Mouse (Mus musculus): Measurements from ENCODE around the gene Btn2a2. TPM values are rescaled to one million over a fixed set of nuclear protein-coding genes. Genes with fewer than 3 reads are reported as not detected.

The Btn2a2 gene
- total and polyA plus RNA-seq, 3 experiments: 0.22 TPM; not detected in 2

DNA sequence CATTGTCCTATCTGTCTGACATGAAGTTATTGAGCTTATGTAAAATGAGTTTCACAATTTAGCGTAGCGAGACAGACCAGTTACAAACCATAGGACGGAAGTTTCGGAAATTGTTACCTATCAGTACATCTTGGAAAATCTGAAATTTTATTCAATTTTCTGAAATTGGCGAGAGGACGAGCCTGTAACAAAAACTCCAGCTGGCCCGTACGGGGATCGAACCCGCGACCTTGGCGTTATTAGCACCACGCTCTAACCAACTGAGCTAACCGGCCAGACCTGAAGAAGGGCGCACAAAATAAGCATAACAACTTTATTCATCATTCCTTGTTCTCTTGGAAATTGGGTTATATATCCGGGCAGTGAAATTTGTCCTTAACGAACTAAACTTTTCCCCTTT, 50.7 kb downstream of the Btn2a2 start:
- TF ChIP-seq POLR2AphosphoS5 (IDR thresholded peaks at IDR 0.05; ENCODE audit: insufficient replicate concordance, low read depth, low read length) (no peak), GATA2 (IDR thresholded peaks at IDR 0.05; ENCODE audit: borderline replicate concordance, low read depth, low read length) (no peak), TAL1 (conservative IDR thresholded peaks at IDR 0.05; ENCODE audit: low read depth, low read length) (no peak), GATA1 (IDR thresholded peaks at IDR 0.05; ENCODE audit: borderline replicate concordance, low read length) (no peak), CTCF (IDR thresholded peaks at IDR 0.05; ENCODE audit: low read depth, low read length) (no peak)
- H3K4me3 ChIP-seq (ENCODE audit: low read depth, low read length): peak overlapping the region; percentile 67
- H3K36me3 ChIP-seq (replicated peaks): no peaks in the 10 kb centered on the region
- no peaks in the 10 kb centered on the region for H3K27me3 ChIP-seq (ENCODE audit: insufficient read depth, low read length)
- DNase-seq (ENCODE audit: low spot score): no peak
- H3K4me1 ChIP-seq (ENCODE audit: insufficient read depth, low read depth, low read length): peaks cover 43% of the 10 kb centered on the region
- H3K9me3 ChIP-seq (replicated peaks): no peaks in the 10 kb centered on the region
- ATAC-seq (ENCODE audit: extremely low read depth, insufficient number of reproducible peaks, low FRiP score, poor library complexity, severe bottlenecking): peak; percentile 31; the same call in 1 of the 2 replicates

DNA sequence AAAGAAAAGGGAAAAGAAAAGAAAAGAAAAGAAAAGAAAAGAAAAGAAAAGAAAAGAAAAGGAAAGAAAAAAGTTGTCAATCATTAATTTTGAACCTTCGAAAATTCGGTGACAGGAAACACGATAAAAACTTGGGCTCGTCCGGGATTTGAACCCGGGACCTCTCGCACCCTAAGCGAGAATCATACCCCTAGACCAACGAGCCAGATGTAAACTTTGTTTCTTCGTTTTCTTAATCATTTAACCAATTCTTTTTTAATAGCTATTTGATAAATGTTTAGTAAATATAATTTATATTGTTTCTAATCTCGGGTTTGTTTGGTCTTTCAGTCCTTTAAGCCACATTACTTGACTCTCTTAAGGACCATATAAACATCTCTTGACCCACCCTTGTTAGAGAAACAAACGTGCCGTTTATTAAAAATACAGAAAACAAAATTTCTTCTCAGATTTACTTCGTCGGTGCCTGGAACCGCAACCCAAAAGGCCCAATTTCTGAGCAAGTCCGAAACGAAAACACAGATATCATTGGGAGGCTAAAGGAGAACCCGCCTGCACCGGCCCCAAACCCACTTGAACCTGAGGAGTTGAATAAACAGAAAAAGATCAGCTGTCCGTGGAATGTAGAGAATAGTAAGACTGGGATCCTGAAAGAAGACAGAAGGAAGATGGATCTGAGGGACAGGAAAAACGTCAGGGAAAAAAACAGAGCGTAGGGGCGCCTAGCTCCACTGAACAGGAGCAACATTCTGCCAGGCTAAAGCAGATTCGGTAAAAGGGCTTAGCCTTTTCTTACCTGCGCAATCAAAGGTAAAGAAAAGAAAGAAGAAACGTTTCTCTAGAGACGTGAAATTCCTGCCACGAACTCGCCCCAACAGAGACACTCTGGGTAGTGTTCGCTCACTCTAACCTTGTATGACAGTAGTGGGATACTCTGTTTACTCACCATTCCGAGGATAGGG, 51.5 kb downstream of the Btn2a2 start:
- Histone ChIP-seq H3K36me3 (replicated peaks) (no peaks in the 10 kb centered on the region), H3K9me3 (replicated peaks) (no peaks in the 10 kb centered on the region), H3K27me3 (ENCODE audit: insufficient read depth, low read length) (no peaks in the 10 kb centered on the region), H3K4me1 (ENCODE audit: insufficient read depth, low read depth, low read length) (peaks cover 40% of the 10 kb centered on the region), H3K4me3 (ENCODE audit: low read depth, low read length) (peak overlapping the region; percentile 67)
- no peak for ATAC-seq (ENCODE audit: extremely low read depth, insufficient number of reproducible peaks, low FRiP score, poor library complexity, severe bottlenecking)
- no peak for DNase-seq (ENCODE audit: low spot score)
- TF ChIP-seq GATA2 (IDR thresholded peaks at IDR 0.05; ENCODE audit: borderline replicate concordance, low read depth, low read length) (no peak), CTCF (IDR thresholded peaks at IDR 0.05; ENCODE audit: low read depth, low read length) (no peak), POLR2AphosphoS5 (IDR thresholded peaks at IDR 0.05; ENCODE audit: insufficient replicate concordance, low read depth, low read length) (no peak), TAL1 (conservative IDR thresholded peaks at IDR 0.05; ENCODE audit: low read depth, low read length) (no peak), GATA1 (IDR thresholded peaks at IDR 0.05; ENCODE audit: borderline replicate concordance, low read length) (no peak)

DNA sequence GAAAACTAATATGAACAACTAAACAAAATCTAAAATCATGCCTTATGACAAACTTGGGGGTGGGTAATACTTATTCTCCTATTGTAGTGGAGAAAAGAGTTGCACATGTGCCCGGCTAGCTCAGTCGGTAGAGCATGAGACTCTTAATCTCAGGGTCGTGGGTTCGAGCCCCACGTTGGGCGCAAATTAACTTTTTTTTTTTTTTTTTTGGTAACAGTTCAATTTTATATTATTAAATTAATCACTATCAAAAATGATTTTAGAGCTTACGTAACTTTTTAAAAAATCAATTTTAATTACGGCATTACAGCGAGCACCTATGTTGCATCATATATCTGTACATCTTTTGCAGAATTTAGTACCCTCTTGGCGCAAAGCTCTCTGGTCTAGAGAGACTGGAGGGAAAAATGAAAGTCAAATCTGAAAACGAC, 52.4 kb downstream of the Btn2a2 start:
- no peak for ATAC-seq (ENCODE audit: extremely low read depth, insufficient number of reproducible peaks, low FRiP score, poor library complexity, severe bottlenecking)
- no peaks in the 10 kb centered on the region for H3K9me3 ChIP-seq (replicated peaks)
- no peaks in the 10 kb centered on the region for H3K36me3 ChIP-seq (replicated peaks)
- TF ChIP-seq GATA1 (IDR thresholded peaks at IDR 0.05; ENCODE audit: borderline replicate concordance, low read length): no peak
- TF ChIP-seq POLR2AphosphoS5 (IDR thresholded peaks at IDR 0.05; ENCODE audit: insufficient replicate concordance, low read depth, low read length): no peak
- TF ChIP-seq TAL1 (conservative IDR thresholded peaks at IDR 0.05; ENCODE audit: low read depth, low read length): no peak
- TF ChIP-seq GATA2 (IDR thresholded peaks at IDR 0.05; ENCODE audit: borderline replicate concordance, low read depth, low read length): no peak
- TF ChIP-seq CTCF (IDR thresholded peaks at IDR 0.05; ENCODE audit: low read depth, low read length): no peak
- H3K27me3 ChIP-seq (ENCODE audit: insufficient read depth, low read length): no peaks in the 10 kb centered on the region
- H3K4me3 ChIP-seq (ENCODE audit: low read depth, low read length): peak overlapping the region; percentile 69; the same call in 1 of the 2 replicates
- peaks cover 38% of the 10 kb centered on the region for H3K4me1 ChIP-seq (ENCODE audit: insufficient read depth, low read depth, low read length)
- no peak for DNase-seq (ENCODE audit: low spot score)

DNA sequence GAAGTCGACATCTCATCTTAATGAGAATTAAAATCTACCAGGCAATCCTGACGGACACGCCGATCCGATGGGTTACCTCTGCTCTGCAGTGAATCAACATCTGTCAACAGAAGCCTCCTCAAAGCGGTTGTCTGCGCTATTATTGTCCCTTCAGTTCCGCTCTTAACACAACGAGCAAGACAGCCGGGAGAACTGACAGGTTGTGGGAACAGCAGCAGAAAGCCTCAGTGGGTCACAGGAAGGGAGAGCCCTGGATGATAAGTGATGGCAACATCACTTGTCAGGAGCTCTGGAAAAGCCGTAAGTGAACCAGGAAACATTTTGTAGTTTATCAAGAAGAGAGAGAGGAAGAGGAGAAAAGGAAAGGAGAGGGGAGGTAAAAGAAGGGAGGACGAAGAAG, 53.0 kb downstream of the Btn2a2 start:
- H3K4me1 ChIP-seq (ENCODE audit: insufficient read depth, low read depth, low read length): peaks cover 35% of the 10 kb centered on the region
- H3K27me3 ChIP-seq (ENCODE audit: insufficient read depth, low read length): no peaks in the 10 kb centered on the region
- H3K36me3 ChIP-seq (replicated peaks): no peaks in the 10 kb centered on the region
- no peak for DNase-seq (ENCODE audit: low spot score)
- H3K4me3 ChIP-seq (ENCODE audit: low read depth, low read length): peak overlapping the region; percentile 69
- ATAC-seq (ENCODE audit: extremely low read depth, insufficient number of reproducible peaks, low FRiP score, poor library complexity, severe bottlenecking): no peak
- TF ChIP-seq CTCF (IDR thresholded peaks at IDR 0.05; ENCODE audit: low read depth, low read length): no peak
- no peak for TF ChIP-seq GATA2 (IDR thresholded peaks at IDR 0.05; ENCODE audit: borderline replicate concordance, low read depth, low read length)
- no peak for TF ChIP-seq POLR2AphosphoS5 (IDR thresholded peaks at IDR 0.05; ENCODE audit: insufficient replicate concordance, low read depth, low read length)
- TF ChIP-seq TAL1 (conservative IDR thresholded peaks at IDR 0.05; ENCODE audit: low read depth, low read length): no peak
- no peak for TF ChIP-seq GATA1 (IDR thresholded peaks at IDR 0.05; ENCODE audit: borderline replicate concordance, low read length)
- H3K9me3 ChIP-seq (replicated peaks): no peaks in the 10 kb centered on the region

DNA sequence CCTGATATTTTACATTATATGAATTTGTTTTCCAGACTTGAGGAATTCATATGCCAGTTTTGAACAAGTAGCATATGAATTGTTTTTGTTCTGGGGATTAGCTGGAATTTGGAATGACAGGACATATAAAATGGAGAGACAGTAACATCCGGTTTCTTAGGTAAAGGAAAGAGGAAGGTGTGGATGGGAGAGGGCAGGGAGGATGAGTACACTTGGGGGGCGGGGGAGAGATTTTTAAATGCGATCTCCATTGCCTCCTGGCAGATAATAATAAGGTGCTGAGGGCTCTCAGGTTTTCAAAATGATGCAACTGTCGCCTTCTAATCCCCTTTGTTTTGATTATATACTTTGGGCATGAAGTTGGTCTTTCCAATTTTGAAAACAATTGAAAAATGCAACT, 53.4 kb downstream of the Btn2a2 start:
- TF ChIP-seq GATA1 (IDR thresholded peaks at IDR 0.05; ENCODE audit: borderline replicate concordance, low read length) (no peak), POLR2AphosphoS5 (IDR thresholded peaks at IDR 0.05; ENCODE audit: insufficient replicate concordance, low read depth, low read length) (no peak), TAL1 (conservative IDR thresholded peaks at IDR 0.05; ENCODE audit: low read depth, low read length) (no peak), CTCF (IDR thresholded peaks at IDR 0.05; ENCODE audit: low read depth, low read length) (no peak)
- H3K4me3 ChIP-seq (ENCODE audit: low read depth, low read length): peak overlapping the region; percentile 69
- no peak for DNase-seq (ENCODE audit: low spot score)
- H3K9me3 ChIP-seq (replicated peaks): no peaks in the 10 kb centered on the region
- no peaks in the 10 kb centered on the region for H3K27me3 ChIP-seq (ENCODE audit: insufficient read depth, low read length)
- peaks cover 35% of the 10 kb centered on the region for H3K4me1 ChIP-seq (ENCODE audit: insufficient read depth, low read depth, low read length)
- ATAC-seq (ENCODE audit: extremely low read depth, insufficient number of reproducible peaks, low FRiP score, poor library complexity, severe bottlenecking): no peak
- H3K36me3 ChIP-seq (replicated peaks): no peaks in the 10 kb centered on the region

DNA sequence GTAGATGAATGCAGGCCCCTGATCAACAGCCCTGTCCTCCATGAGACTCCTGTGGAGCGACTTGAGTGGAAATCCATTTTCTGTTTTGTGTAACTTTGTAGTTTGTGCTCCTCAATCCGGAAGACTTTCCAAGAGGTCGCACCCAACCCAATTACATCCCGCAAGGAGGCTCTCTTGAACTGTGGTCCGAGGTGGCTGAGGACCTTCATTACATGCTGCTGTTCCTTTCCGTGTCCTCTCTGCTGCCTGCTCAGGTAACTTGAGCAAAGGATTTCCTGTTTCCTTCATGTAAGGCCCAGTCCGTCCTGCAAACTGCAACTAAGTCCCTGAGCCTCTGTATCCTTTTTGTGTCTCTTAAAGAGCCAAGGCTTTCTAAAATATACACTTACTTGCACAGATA, 54.2 kb downstream of the Btn2a2 start:
- Histone ChIP-seq H3K9me3 (replicated peaks) (no peaks in the 10 kb centered on the region), H3K4me3 (ENCODE audit: low read depth, low read length) (peak overlapping the region; percentile 44; the same call in 1 of the 2 replicates), H3K27me3 (ENCODE audit: insufficient read depth, low read length) (no peaks in the 10 kb centered on the region), H3K4me1 (ENCODE audit: insufficient read depth, low read depth, low read length) (peaks cover 37% of the 10 kb centered on the region), H3K36me3 (replicated peaks) (no peaks in the 10 kb centered on the region)
- TF ChIP-seq TAL1 (conservative IDR thresholded peaks at IDR 0.05; ENCODE audit: low read depth, low read length) (no peak), GATA1 (IDR thresholded peaks at IDR 0.05; ENCODE audit: borderline replicate concordance, low read length) (no peak), CTCF (IDR thresholded peaks at IDR 0.05; ENCODE audit: low read depth, low read length) (no peak), GATA2 (IDR thresholded peaks at IDR 0.05; ENCODE audit: borderline replicate concordance, low read depth, low read length) (no peak), POLR2AphosphoS5 (IDR thresholded peaks at IDR 0.05; ENCODE audit: insufficient replicate concordance, low read depth, low read length) (no peak)
- no peak for ATAC-seq (ENCODE audit: extremely low read depth, insufficient number of reproducible peaks, low FRiP score, poor library complexity, severe bottlenecking)
- DNase-seq (ENCODE audit: low spot score): no peak

All from G1E (cell line).